Mouse (Mus musculus): ENCODE results near the gene Armc12.
"Not testable (repeated sequence)": the region's sequence is repeated elsewhere in the genome, so short reads cannot be mapped to it uniquely, and the experiment has no call there.

Gene Armc12

DNA sequence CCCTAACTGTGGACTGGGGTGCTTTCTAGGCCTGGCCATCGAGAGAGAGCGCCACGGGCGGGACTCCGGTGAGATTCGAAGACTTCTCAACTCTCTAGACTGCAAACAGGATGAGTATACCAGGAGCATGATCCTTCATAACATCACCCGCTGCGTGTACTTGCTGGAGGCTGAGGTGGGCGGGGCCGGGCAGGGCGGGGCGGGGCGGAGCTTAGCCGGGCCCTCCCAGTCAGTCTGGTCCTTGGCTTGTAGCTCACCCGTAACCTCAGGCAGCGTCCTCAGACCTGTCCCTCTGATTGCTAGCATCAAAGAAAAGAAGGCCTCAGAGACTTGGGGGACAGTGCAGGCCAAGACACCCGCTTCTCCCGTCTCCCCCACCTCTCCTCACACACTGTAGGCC, 1.3 kb downstream of the Armc12 start:
- DNase-seq (ENCODE audit: low spot score in 2 of 2), result no peak

DNA sequence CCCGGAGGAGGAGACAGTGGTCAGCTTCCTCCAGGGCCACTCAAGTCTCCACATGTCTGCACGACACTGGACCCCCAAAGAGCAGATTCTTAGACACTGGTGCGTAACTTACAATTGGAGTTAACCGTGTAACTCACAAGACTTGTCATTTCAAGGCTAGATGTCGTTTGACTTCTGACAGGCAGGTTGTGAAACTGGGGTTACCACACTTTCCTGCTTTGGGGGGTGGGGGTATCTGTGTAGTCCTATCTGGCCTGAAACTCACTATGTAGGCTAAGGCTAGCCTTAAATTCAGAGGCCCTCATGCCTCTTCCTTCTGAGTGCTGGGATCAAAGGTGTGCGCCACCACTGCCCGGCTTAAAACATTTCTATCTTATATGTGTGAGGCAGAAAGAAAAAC, 2.0 kb downstream of the Armc12 start:
- no peak for DNase-seq (ENCODE audit: low spot score in 2 of 2)

DNA sequence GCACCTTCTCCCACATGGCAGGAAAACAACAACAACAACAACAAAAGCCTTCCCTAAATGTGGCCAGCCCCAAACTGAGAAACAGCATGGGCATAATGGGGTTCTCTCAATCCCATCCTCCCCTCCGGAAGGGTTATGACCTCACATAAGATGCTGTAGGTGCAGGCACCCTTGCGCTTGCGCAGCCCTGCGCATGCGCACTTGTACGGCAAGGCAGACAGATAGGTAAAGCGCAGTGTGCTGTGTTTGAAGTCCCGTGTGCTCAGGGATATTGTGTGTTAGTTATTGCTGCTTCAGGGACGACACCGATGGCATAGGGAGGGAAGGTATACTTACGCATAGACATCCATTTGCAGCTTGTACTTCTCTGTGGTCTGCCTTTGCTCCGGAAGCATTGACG, 2.7 kb downstream of the Armc12 start:
- DNase-seq (ENCODE audit: low spot score in 2 of 2), result no peak

DNA sequence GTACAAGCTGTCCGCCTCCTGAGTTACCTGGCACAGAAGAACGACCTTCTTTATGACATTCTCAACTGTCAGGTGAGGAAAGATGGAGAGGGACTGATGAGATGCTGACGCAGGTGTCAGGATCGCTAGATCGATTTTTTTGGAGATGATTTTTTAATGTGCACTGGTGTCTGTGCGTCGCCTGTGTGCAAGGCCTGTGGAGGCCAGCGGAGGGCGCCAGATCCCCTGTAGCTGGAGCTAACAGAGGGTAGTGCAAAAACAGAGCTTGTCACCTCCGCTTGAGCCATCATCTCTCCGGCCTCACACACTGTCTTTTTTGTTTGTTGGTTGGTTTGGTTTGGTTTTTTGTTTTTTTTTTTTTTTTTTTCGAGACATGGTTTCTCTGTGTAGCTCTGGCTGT, 7.3 kb downstream of the Armc12 start:
- DNase-seq (ENCODE audit: low spot score in 2 of 2), result no peak

DNA sequence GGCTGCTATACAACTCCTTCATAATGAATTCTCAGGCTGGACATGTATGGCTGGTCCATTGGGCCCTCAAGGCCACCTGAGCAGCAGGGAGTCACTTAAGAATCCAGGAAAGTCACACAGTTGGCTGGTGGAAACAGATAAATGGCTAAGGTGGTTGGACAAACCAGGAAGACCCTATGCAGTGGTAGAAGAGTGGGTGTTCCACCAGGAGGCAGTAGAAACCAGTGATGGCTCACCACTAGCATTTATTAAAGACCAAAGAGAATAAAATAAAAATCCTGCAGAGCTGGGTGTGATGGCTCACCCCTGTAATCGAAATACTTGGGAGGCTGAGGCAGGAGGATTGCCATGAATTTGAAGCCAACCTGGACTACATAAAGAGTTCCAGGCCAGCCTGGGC, 16.3 kb downstream of the Armc12 start:
- DNase-seq (ENCODE audit: low spot score in 2 of 2), result peak in 1 of 2 experiments; percentile 3

DNA sequence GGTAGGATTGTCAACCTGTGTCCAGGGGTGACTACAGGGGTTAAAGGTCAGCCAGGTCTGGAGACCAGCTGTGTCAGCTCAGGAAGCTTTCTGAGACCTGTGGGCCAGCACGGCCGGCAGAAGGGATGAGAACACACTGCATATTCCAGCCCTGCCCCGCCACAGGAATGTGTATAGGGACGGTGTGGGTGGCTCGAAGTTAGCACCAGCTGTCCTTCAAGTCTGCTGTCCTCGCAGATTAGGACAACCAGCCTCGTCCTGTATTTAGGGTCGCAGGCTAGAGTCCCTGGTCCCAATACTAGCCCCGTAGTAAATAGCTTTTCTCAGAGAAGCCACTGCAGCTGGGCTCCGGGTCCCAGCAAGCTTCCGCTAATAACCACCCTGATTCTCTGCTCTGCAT, 17.9 kb downstream of the Armc12 start:
- DNase-seq (ENCODE audit: low spot score in 2 of 2), result no peak

DNA sequence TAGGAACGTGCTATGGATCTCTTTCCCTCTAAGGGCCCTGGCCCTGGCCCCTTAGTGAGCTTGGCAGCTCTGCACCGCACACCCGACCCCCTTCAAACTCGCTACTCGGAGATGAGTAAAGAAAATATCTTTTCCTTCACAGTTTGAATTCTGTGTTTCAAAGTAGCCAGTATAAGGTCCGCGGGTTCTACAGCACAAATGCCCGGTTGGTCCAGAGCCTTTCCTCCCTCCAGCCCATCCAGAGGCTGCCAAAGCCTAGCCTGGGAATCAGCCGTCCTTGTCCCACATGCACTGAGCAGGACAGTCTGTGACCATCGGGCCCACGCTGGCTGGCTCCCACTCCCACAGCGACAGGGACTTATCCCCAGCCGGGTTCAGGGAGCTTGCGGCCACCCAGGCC, 18.5 kb downstream of the Armc12 start, which contains the start of gene Clpsl2:
TSS of gene Clpsl2 (plus strand) at position 301 of the 400 bp plus-strand sequence.
- DNase-seq (ENCODE audit: low spot score in 2 of 2), result no peak

DNA sequence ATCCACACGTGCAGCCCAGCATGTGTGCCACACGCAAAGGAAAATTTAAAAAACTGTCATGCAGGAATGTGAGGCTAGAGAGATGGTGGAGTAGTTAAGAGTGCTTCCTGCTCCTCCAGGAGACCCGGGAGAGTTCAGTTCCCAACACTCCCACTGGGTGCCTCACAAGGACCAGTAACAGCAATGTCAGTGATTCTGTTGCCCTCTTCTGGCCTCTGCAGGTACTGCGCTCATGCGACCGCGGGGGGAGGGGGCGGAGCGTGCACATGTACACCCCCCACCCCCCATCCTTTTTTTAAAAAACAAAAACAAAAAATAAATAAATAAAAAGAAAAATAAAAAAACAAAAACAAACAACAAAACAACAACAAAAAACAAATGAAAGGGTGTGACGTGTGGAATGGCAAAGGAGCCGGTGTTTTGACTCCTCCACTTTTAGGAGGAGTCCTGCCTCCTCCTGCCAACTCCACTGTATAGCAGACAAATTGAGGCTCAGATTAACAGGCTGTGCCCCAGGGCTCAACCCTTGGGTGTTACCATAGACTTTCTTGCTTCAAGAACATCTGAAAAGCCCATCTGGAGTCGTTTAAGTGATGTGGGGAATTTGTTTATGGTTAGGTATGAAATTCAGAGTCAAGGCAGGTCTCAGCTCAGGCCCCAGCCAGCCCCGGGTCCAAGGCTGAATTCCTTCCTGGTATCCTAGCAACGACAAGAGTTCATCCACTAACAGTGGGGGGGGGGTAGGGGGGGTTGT, 22.6 kb downstream of the Armc12 start:
- peak; percentile 70 to 77 for DNase-seq (ENCODE audit: low spot score in 2 of 2)

DNA sequence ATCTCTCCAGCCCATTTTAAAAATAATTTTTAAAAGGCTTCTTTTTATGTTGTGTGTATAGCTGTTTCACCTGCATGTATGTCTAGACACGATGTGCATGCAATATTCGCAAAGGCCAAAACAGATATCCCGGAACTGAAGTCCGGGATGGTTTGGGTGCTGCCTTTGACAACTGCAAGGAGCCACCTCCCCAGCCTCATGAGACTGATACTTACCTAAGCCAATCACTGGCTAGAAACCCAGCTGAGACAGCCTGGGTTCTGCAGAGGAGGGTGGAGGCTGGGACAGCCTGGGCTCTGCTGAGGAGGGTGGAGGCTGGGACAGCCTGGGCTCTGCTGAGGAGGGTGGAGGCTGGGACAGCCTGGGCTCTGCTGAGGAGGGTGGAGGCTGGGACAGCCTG, 23.4 kb downstream of the Armc12 start:
- not testable (repeated sequence) for DNase-seq (ENCODE audit: low spot score in 2 of 2)

DNA sequence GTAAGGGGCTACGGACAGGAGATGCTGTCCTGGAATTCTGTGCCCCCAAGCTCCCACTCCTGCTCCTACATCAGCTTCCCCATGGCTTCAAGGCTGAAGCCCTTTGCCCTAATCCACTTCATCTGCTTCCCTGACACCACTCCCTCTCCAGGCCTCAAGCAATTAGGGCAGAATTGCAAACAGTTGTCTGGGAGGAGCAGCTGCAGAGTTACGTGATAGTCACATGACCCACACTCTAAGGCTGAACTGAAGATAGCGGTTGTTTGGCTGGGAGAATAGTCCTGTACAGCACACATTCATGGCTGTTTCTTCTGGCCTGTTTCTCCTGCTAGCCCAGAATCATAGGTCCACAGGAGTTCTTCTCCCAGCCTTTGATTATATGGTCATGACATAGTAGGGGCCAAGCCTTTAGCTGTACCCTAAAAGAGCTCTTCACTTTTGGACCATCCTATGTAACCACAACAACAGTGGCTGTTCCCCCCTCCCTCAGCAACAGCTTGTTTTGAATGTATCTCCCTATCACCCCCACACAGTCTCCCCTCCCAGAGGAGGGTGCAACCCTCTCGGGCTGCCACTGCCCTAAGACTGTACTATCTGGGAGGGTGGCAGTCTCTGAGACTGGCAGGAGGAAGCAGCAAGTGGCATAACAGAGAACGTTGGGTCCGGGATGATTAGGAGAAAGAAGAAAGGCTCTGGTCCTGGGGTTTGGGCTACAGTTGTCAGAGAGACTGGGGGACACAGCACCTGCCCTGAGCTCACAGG, 26.2 kb downstream of the Armc12 start:
- no peak for DNase-seq (ENCODE audit: low spot score in 2 of 2)

DNA sequence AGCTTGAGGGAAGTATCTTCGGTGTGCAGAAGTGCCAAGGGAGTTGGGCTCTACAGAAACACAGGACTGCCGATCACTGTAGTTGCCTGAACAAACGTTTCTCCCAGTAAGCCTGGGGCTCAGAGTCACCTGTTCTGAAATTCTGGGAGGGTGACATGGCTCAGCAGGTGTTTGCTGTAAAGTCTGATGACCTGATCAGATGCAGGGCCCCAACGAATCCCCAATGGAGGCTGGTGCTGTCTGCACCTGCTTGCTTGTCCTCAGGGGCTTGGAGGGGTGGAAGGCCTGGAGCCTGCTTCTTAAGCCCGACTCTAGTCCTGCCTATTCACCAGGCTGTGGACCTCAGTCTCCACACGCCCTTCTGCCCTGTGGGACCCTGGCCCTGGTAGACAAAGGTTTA, 27.2 kb downstream of the Armc12 start:
- DNase-seq (ENCODE audit: low spot score in 2 of 2), result no peak

DNA sequence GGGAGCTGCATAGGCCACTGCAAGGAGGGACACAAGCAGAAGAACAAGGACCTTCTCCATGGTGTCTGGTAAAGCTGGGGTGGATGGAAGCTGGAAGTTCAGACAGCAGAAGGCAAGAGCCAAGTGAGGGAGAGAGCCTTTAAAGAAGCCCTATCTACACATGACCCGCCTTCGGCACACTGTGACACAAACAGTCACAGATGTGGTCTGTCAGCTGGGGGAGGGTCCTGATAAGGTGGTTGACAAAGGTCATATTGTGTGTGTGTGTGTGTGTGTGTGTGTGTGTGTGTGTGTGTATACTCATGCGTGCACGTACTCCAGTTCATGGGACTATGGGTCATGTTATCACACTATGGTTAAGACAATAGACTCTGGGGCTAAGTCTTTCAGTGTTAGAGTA, 30.0 kb downstream of the Armc12 start, which contains the start of gene Clps:
TSS of gene Clps (minus strand) at position 169 of the 400 bp plus-strand sequence.
- DNase-seq (ENCODE audit: low spot score in 2 of 2), result no peak

DNA sequence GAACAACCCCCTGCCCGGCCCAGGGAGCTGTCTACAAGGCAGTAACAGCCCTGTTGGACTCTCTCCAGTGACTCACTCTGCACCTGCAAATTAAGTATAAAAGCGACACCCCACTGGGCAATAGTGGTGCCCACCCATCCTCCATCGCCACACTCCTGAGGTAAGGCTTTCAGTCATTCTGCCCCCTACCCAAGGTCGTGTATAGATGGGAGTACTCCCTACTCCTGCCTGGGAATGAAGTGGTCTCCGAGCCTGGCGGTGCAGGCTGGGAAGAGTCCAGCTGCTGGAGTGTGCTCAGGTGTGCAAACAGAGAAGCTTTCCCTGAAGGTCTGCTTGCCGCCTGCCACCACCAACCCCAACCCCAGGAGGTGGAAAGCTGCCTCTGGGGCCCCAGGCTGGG, 31.0 kb downstream of the Armc12 start:
- DNase-seq (ENCODE audit: low spot score in 2 of 2), result no peak

DNA sequence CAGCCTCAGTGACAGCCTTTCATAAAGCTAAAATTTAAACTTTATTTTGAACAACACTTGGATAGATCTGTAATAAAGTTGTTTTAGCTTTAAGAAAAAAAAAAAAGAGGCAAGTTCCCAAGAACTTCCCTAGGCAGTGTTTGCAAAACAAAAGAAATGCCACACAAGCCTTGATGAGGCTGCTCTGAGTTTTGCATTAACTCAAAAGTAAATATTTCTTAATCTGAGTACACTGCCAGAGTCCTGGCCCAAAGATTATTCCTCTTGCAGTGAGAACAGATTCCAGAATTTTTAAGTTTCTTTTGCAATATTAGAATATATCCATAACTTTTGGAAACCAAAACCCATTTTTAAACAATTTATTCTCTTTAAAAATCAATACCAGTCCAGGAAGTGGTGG, 34.6 kb downstream of the Armc12 start:
- no peak for DNase-seq (ENCODE audit: low spot score in 2 of 2)

DNA sequence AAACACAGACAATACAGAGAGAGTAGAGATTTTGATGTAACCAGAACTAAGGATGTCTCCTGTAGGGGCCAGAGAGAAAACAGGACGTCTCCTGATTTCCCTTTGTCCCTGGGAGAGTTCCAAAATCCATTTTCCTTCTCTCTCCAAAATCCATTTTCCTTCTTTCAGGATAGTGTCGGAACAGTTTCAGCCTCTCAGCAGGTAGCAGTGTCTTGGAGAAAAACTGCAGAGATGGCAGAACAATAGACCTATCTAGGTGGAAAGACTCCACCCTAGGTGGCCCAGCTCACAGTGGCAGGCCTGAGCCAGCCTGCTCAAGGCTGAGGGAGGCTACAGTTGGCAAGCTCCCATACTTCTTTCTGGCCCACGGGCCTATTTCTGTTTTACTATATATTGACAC, 36.9 kb downstream of the Armc12 start:
- no peak for DNase-seq (ENCODE audit: low spot score in 2 of 2)

DNA sequence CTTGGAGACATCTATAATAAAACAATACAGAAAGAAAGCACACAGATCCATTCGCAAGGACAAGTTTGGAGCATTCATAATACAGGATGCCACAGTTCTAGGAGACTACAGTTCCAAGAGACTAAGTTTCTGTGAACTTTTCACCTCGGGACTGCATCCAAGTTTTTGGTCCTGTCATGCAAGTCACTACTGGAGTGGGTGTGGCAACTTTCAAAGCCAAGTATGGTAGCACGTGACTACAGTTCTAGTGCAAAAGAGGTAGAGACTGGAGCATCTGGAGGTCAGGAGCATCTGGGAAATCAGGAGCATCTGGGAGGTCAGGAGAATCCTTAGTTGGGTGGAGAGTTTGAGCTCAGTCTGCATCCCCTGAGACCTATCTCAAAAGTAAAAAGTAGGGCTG, 41.3 kb downstream of the Armc12 start:
- no peak for DNase-seq (ENCODE audit: low spot score in 2 of 2)

DNA sequence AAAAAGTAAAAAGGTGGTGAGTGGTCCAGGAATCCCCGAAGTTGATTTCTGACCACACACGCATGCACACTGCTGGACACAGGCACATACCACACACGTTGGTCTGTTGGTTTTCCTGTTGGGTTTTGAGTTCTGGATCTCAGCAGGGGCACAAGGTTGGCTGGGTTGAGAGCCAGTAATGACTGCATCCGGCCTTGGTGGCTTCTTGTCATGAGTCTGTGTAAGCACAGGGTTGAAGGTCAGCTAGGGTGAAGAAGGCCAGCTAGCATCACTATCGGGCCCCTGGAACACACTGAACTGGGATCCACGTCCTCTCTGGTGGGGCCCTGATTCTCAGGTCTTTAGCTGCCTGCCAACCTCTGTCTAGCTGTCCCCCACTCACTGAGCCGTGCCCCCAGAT, 41.9 kb downstream of the Armc12 start:
- DNase-seq (ENCODE audit: low spot score in 2 of 2), result no peak

DNA sequence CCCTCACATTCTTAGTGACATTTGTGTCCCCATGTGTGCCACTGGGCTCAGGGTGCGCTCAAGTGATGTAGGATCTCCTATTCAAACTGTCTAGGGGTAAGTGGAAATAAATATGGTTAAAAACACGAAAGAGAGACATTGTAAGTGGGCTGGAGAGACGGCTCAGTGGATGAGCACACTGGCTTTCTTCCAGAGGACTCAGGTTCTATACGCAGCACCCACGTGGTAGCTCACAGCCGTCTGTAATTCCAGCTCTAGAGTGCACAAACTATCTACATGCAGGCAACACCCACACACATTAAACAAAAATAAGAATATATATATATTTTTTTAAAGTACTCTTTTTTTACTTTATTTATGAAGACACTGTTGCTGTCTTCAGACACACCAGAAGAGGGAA, 42.3 kb downstream of the Armc12 start:
- DNase-seq (ENCODE audit: low spot score in 2 of 2), result peak in 1 of 2 experiments; percentile 45

DNA sequence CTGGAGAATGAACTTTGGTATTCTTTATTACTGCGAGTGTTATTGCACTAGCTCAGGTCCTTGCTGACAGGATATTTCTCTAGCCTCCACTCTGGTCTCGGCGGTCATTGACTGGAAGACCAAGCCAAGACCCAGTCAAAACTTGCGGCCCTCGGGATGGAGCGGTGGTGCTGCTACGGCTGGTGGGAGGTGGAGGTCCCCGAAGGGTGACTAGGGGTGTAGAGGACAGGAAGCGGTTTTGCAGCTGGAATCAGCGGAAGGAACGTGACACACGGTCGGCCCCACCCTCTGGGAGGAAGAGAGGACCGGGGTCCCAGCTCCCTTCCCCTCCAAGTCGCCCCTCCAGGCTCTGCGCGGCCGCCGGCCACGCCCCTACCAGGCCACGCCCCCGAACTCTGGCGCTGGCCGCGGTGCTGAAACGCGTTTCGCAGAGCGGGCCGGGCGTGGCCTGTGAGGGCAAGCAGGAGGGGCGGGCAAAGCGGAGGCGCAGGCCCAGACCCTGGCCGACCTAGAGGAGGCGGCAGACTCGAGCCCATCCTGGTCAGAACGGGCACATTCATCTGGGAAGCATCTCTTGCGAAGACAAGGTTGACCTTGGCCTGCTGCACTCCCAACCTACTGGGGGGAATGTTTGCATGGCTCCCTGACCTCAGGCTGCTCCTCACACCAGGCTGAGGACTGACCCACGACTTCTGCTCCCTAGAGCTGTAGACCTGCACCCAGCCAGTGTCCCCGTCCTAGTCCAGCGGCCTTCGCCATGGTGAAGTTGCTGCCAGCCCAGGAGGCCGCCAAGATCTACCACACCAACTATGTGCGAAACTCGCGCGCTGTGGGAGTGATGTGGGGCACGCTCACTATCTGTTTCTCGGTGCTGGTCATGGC, 44.9 kb downstream of the Armc12 start, which contains the start of gene Lhfpl5:
TSS of gene Lhfpl5 (plus strand) at position 398 of the 882 bp plus-strand sequence.
- no peak for DNase-seq (ENCODE audit: low spot score in 2 of 2)

DNA sequence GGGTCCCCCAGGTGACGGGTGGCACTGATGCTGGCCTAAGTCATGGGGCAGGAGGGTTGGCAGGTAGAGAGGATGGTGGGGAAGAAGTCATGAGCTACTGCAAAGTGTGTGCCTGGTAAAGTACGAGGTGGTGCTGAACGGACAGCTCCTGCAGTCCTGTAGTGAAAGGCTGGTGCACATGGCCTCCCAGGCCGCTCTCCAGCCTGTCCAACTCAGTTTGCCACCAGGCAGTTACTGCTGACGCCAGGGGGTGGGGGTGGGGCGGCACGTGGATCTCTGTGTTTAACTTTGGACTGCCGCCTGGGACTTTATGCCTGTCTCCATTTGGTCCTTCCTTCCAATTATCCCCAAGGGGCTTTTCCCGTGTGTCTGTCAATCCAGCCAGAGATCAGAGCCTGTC, 49.8 kb downstream of the Armc12 start:
- DNase-seq (ENCODE audit: low spot score in 2 of 2), result no peak

DNA sequence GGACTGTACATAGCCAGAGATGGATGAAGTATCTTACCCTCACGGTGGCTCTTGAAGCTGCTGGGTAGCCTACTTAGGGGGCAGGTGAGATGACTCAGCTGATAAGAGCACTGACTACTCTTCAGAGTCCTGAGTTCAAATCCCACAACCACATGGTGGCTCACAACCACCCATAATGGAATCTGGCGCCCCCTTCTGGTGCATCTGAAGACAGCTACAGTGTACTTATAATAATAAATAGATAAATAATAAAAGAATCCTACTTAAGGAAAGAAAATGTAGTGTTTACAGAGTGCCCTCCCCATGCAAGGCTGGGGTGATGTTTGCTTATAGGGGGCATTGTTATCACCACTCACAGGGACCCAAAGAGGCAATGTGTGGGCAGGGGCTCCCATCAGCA, 50.5 kb downstream of the Armc12 start:
- DNase-seq (ENCODE audit: low spot score in 2 of 2), result no peak

DNA sequence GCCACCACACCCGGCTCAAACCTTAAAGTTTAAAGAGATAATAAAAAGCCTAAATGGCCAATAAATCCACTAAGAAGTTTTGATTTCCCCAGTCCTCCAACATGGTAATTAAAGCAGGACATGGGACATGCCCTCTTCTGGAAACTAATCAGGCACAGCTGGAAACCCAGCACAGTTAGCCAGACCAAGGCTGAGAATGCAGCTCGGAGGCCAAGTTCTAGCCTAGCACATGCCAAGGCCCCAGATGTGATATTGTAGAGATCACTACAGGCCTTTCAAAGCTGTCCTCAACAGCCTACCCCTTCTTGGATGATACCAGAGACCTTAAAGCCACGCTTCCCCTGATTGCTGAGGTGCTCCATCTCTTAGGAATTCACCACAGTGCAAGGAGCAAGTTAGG, 55.9 kb downstream of the Armc12 start:
- DNase-seq (ENCODE audit: low spot score in 2 of 2), result no peak
